Mouse (Mus musculus): ENCODE measurements at regions not wholly inside any gene's neighbourhood (a gene's known extent, or its start where the extent isn't known, plus 50 kb on each side); places are given as distances from the start of the nearest gene placed in this dataset.

- DNase-seq (ENCODE audit: low read depth, low spot score): no peak
Measured at GRCm38 (mm10) chr13:34576392-34576791, 76.9 kb downstream of the Pxdc1 start.

- no peak for DNase-seq (ENCODE audit: low read depth, low spot score)
Measured at GRCm38 (mm10) chr13:34575997-34576314, 77.3 kb downstream of the Pxdc1 start.

- DNase-seq (ENCODE audit: low read depth, low spot score): no peak
Measured at GRCm38 (mm10) chr13:34575179-34575996, 77.9 kb downstream of the Pxdc1 start.

GRCm38 (mm10) chr13:34569312-34569711 is 84.0 kb downstream of the Pxdc1 start:
- DNase-seq (ENCODE audit: low read depth, low spot score): no peak

GRCm38 (mm10) chr13:34566687-34567086 is 86.6 kb downstream of the Pxdc1 start:
- no peak for DNase-seq (ENCODE audit: low read depth, low spot score)

GRCm38 (mm10) chr13:34550130-34550884 is 103.0 kb downstream of the Pxdc1 start:
- no peak for DNase-seq (ENCODE audit: low read depth, low spot score)

GRCm38 (mm10) chr13:34540646-34541045 is 112.6 kb downstream of the Pxdc1 start:
- no peak for DNase-seq (ENCODE audit: low read depth, low spot score)

- no peak for DNase-seq (ENCODE audit: low read depth, low spot score)
Measured at GRCm38 (mm10) chr13:34533896-34534295, 119.4 kb downstream of the Pxdc1 start.

- DNase-seq (ENCODE audit: low read depth, low spot score): no peak
Measured at GRCm38 (mm10) chr13:34511332-34511731, 142.0 kb downstream of the Pxdc1 start.

- no peak for DNase-seq (ENCODE audit: low read depth, low spot score)
Measured at GRCm38 (mm10) chr13:34507224-34507623, 146.1 kb downstream of the Pxdc1 start.

GRCm38 (mm10) chr13:34505861-34506260 is 147.4 kb downstream of the Pxdc1 start:
- no peak for DNase-seq (ENCODE audit: low read depth, low spot score)

- no peak for DNase-seq (ENCODE audit: low read depth, low spot score)
Measured at GRCm38 (mm10) chr13:34504879-34505278, 148.4 kb downstream of the Pxdc1 start.

- DNase-seq (ENCODE audit: low read depth, low spot score): no peak
Measured at GRCm38 (mm10) chr13:34498910-34499309, 153.9 kb upstream of the Slc22a23 start.

- no peak for DNase-seq (ENCODE audit: low read depth, low spot score)
Measured at GRCm38 (mm10) chr13:34497667-34498066, 152.7 kb upstream of the Slc22a23 start.

GRCm38 (mm10) chr13:34484831-34485230 is 139.8 kb upstream of the Slc22a23 start:
- DNase-seq (ENCODE audit: low read depth, low spot score): no peak

GRCm38 (mm10) chr13:34481461-34481860 is 136.5 kb upstream of the Slc22a23 start:
- no peak for DNase-seq (ENCODE audit: low read depth, low spot score)

- DNase-seq (ENCODE audit: low read depth, low spot score): no peak
Measured at GRCm38 (mm10) chr13:34470410-34470809, 125.4 kb upstream of the Slc22a23 start.

- DNase-seq (ENCODE audit: low read depth, low spot score): peak; percentile 15
Measured at GRCm38 (mm10) chr13:34469568-34469967, 124.6 kb upstream of the Slc22a23 start.

- DNase-seq (ENCODE audit: low read depth, low spot score): no peak
Measured at GRCm38 (mm10) chr13:34468132-34468748, 123.3 kb upstream of the Slc22a23 start.

- DNase-seq (ENCODE audit: low read depth, low spot score): no peak
Measured at GRCm38 (mm10) chr13:34465862-34466430, 121.0 kb upstream of the Slc22a23 start.

GRCm38 (mm10) chr13:34465456-34465855 is 120.5 kb upstream of the Slc22a23 start:
- no peak for DNase-seq (ENCODE audit: low read depth, low spot score)

- no peak for DNase-seq (ENCODE audit: low read depth, low spot score)
Measured at GRCm38 (mm10) chr13:34464221-34464620, 119.2 kb upstream of the Slc22a23 start.

All from skeletal muscle tissue, adult 2 months (tissue).